In genomic region chr3:117358981-117359628, GRCm38 (mm10) we compare ENCODE assay signal across 9 mouse cellular contexts. TPM values are rescaled to one million over a fixed set of nuclear protein-coding genes. Genes with fewer than 3 reads are reported as not detected.
DNase-seq lines count a peak whose midpoint lies in the region; ATAC-seq lines count a peak whose summit lies in the region.
"Had no signal": no experiment of that assay in that cellular context is flagged by ENCODE, and none has a peak within 500 bp of the region (broad histone marks: within the 10 kb centered on the region; RNA-seq: fewer than 3 reads in every experiment).

No protein-coding gene starts in this region.

- intact Hi-C loops in left cerebral cortex, postnatal 25 days (cut with DNase I) = loop anchor here (10.0 kb wide), 1 partner anchor 216 kb away; the partner anchor contains the start of gene Plppr5

- H3K4me2 ChIP-seq in embryonic facial prominence, embryonic 15.5 days (replicated peaks) = peak overlapping the region; percentile 72
- H3K4me2 ChIP-seq in limb, embryonic 15.5 days = peak overlapping the region; percentile 86

- no peak overlapping the region for H3K27ac ChIP-seq in heart, embryonic 10.5 days
- no peak overlapping the region for H3K27ac ChIP-seq in embryonic facial prominence, embryonic 15.5 days (replicated peaks)
- H3K27ac ChIP-seq in limb, embryonic 15.5 days = no peak overlapping the region

- ATAC-seq in embryonic facial prominence, embryonic 15.5 days (ENCODE audit: insufficient number of reproducible peaks, low FRiP score, low TSS enrichment, low read depth) = no peak
- ATAC-seq in limb, embryonic 15.5 days (ENCODE audit: insufficient number of reproducible peaks, low FRiP score, low TSS enrichment, low read depth) = no peak
- no peak for ATAC-seq in megakaryocyte-erythroid progenitor cell, adult 5-6 weeks (replicated peaks; ENCODE audit: low FRiP score, low TSS enrichment, poor library complexity, severe bottlenecking)
- ATAC-seq: CD4-positive, CD25-positive, alpha-beta regulatory T cell, adult 4 months had no signal

- H3K36me3 ChIP-seq in heart, embryonic 10.5 days = no peaks in the 10 kb centered on the region
- no peaks in the 10 kb centered on the region for H3K36me3 ChIP-seq in embryonic facial prominence, embryonic 15.5 days
- no peaks in the 10 kb centered on the region for H3K36me3 ChIP-seq in limb, embryonic 15.5 days

- DNase-seq in heart, embryonic 10.5 days (ENCODE audit: low spot score) = no peak
- DNase-seq in heart, adult 11 months = no peak
- peak; percentile 32 to 57 for DNase-seq in left cerebral cortex, postnatal 25 days (ENCODE audit: low spot score in 2 of 2)
- DNase-seq in left cerebral cortex, adult 11 months (ENCODE audit: low spot score) = no peak
- DNase-seq in urinary bladder, postnatal 25 days (ENCODE audit: low spot score) = no peak

- no peak overlapping the region for H3K9ac ChIP-seq in embryonic facial prominence, embryonic 15.5 days
- no peak overlapping the region for H3K9ac ChIP-seq in limb, embryonic 15.5 days

- no peaks in the 10 kb centered on the region for H3K9me3 ChIP-seq in heart, embryonic 10.5 days
- H3K9me3 ChIP-seq in embryonic facial prominence, embryonic 15.5 days (replicated peaks) = no peaks in the 10 kb centered on the region
- no peaks in the 10 kb centered on the region for H3K9me3 ChIP-seq in limb, embryonic 15.5 days

- peaks cover 10% of the 10 kb centered on the region for H3K4me1 ChIP-seq in heart, embryonic 10.5 days
- H3K4me1 ChIP-seq in embryonic facial prominence, embryonic 15.5 days = peaks cover 4% of the 10 kb centered on the region; the same call in 1 of the 2 replicates
- peaks cover 15% of the 10 kb centered on the region for H3K4me1 ChIP-seq in limb, embryonic 15.5 days

- 80% methylated on average over 5 of the region's 5 CpGs for WGBS in heart, embryonic 10.5 days
- WGBS in embryonic facial prominence, embryonic 15.5 days = 75% methylated on average over 5 of the region's 5 CpGs
- WGBS in limb, embryonic 15.5 days = 78% methylated on average over 5 of the region's 5 CpGs

- peak overlapping the region; percentile 60; the same call in 1 of the 2 replicates for H3K4me3 ChIP-seq in heart, embryonic 10.5 days
- H3K4me3 ChIP-seq in embryonic facial prominence, embryonic 15.5 days (replicated peaks) = peak overlapping the region; percentile 49
- H3K4me3 ChIP-seq in limb, embryonic 15.5 days = peak overlapping the region; percentile 47; the same call in 1 of the 2 replicates

- peaks cover 16% of the 10 kb centered on the region; the same call in 1 of the 2 replicates for H3K27me3 ChIP-seq in heart, embryonic 10.5 days (ENCODE audit: insufficient read depth, poor library complexity, severe bottlenecking)
- H3K27me3 ChIP-seq in embryonic facial prominence, embryonic 15.5 days = no peaks in the 10 kb centered on the region
- peaks cover 3% of the 10 kb centered on the region; the same call in 1 of the 2 replicates for H3K27me3 ChIP-seq in limb, embryonic 15.5 days

RNA-seq across cellular contexts. Expression of gene Plppr4, which starts 1.6 kb away (rescaled TPM):
- polyA plus RNA-seq in heart, embryonic 10.5 days (2016; fragmentation: Nextera tagmentation; extraction: Ambion mirVana) = 0.58 and 0.67 TPM in 2 replicates
- total RNA-seq in left cerebral cortex, postnatal 25 days (2021) = 100 to 1,000 TPM; 228 to 231 TPM
- 2.1 and 2.3 TPM in 2 replicates for polyA plus RNA-seq in embryonic facial prominence, embryonic 15.5 days (2015; fragmentation: Nextera tagmentation; extraction: Ambion mirVana)
- 0.78 and 1.2 TPM in 2 replicates for polyA plus RNA-seq in limb, embryonic 15.5 days (2015; fragmentation: Nextera tagmentation; extraction: Ambion mirVana)
- total RNA-seq in megakaryocyte-erythroid progenitor cell, adult 5-6 weeks (2014; fragmentation: Nextera tagmentation) = not detected in 2 replicates
- not detected in 2 replicates for total RNA-seq in megakaryocyte-erythroid progenitor cell, adult 5-6 weeks (2017)
- polyA plus RNA-seq: CD4-positive, CD25-positive, alpha-beta regulatory T cell, adult 4 months had no signal

Comparison
In these comparisons a context has a peak if more than half of its experiments do, and no peak if none do; other contexts are left out.
1. DNase-seq: peak in left cerebral cortex, postnatal 25 days (2 of 2); none in heart, embryonic 10.5 days (single experiment), heart, adult 11 months (single experiment), left cerebral cortex, adult 11 months (single experiment) and urinary bladder, postnatal 25 days (single experiment).
2. Peak in every context shown above with its lines, with median percentiles within 50 percentile points of each other: H3K4me3 ChIP-seq.